Mouse (Mus musculus) lung, postnatal 0 days (tissue): ENCODE measurements around the gene Exosc5.

Experiments
- CTCF ChIP-seq: IDR thresholded peaks from 2 replicates; pipeline ENCODE4 v1.5.1; 2016; ENCODE audit warnings: antibody characterized with exemption, mild to moderate bottlenecking
- EP300 ChIP-seq: IDR thresholded peaks from 2 replicates; pipeline ENCODE4 v1.6.1; 2016; ENCODE audit warnings: antibody characterized with exemption, mild to moderate bottlenecking, control low read depth

- no peak for TF ChIP-seq EP300
- no peak for TF ChIP-seq CTCF
These were observed 10.7 kb downstream of the Exosc5 start for GRCm38 (mm10) chr7:25669631-25670030.
